Mouse (Mus musculus) neural tube, embryonic 10.5 days (tissue): Measurements from ENCODE around the gene Rad51b.
A peak's percentile ranks its signal among the peaks of the same experiment; 100 is the strongest.

Experiments used
- DNase-seq: peaks from one replicate; pipeline ENCODE4 v3.0.0-alpha.2; 2017; ENCODE audit warnings: low spot score; ENCODE audit errors: extremely low spot score

Gene Rad51b

DNA sequence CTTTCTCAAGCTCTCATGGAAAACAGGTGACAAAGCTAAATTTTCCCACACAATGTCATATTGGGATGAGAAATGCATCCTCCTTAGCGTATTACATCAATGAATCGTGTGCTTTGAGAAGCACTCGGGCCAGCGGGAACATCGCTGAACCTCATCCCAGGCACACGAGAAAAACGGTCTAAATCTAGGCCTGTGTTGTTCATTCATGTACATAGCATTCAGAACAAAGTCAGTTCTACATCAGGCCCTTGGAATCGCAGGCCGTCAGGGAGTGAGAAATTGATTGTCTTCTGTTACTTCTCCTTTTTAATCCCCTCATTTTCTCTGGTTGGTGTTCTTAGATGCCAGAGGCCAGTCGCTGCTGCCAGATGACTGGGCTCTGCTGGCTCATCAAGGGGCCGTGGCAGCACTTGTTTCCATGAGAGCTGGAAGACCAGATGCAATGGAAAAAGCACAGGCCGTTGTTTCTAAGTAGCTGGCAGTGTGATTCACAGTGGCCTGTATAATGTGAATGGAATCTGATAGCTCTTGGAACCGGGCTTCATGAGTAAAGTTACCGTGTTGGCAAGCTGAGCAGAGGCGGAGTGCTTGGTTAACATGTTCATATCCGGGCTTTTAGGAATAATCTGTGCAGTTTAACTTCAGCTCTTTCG is 191.6 kb downstream of the Rad51b start:
- no peak for DNase-seq

DNA sequence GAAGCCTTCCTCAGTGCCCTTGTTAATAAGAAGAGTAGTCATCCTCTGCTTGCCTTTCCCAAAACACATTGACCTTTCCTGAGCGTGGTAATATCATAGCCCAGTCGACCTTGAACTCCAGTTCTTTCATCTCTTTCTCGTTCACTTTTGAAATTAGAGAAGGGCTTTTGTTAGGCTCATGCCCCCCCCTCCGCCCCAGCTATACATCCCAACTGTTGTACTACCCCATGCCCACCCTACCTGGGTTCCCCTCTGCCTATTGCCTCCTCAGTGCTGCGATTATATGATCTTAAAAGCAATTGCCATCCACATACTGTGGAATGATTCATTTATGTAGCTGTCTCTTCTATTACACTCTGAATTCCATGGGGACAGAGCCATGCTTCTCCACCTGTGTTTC is 193.5 kb downstream of the Rad51b start:
- no peak for DNase-seq

GRCm38 (mm10) chr12:79492175-79492574 is 195.1 kb downstream of the Rad51b start:
- DNase-seq: no peak

GRCm38 (mm10) chr12:79492613-79493012 is 195.5 kb downstream of the Rad51b start:
- DNase-seq: no peak

DNA sequence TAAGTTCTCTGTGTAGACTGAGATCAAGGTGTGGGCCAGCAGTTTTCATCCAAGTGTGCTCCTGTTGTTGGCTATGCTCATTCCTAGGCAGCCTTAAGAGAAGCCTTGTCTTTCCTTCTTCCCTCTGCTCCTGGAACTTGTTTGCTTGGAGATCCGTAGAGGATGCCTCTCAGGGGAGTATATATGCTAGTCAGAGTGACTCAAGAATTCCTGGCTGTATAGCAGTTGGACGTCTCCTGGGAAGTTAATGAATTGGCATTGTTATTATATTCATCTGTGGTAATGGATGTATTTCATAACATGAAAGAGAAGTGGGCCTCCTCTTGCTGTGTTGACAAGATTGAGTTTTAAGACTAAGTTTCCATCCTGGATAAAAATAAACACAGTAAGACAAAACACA is 196.4 kb downstream of the Rad51b start:
- DNase-seq: no peak

DNA sequence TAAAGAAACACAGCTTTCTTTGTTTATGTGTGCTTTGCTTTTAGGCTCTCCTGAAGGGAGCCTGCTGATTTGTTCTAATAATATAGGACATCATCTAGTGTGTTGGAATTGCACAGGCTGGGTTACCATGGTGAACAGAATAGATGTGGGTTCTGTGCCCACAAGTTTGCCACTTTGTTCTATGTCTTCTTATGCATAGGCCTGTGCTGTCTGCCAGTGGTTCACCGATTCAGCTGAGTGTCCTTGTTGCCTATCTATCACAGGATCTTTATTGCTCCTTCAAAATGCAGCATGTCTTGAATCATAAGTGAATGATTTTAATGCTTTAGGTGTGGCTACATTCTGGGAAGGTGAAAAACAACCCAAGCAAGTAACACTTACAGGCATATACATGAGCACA is 201.2 kb downstream of the Rad51b start:
- DNase-seq: no peak

DNA sequence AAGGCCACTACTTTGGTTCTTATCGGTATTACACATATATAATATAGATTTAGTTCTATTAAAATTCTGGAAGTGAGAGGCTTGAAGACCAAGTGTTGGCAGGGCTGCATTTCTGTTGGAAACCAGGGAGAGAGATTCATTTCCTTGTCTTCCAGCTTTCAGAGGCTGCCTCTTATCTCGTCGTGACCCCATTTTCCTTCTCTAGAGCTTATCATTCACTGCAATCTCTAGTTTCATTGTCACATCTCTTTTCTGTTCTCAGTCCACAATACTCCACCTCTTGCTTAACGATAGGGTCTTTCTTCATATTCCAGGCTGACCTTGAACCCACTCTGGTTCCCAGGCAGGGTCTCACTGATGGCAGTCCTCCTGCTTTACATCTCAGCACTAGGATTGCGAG is 202.7 kb downstream of the Rad51b start:
- no peak for DNase-seq

DNA sequence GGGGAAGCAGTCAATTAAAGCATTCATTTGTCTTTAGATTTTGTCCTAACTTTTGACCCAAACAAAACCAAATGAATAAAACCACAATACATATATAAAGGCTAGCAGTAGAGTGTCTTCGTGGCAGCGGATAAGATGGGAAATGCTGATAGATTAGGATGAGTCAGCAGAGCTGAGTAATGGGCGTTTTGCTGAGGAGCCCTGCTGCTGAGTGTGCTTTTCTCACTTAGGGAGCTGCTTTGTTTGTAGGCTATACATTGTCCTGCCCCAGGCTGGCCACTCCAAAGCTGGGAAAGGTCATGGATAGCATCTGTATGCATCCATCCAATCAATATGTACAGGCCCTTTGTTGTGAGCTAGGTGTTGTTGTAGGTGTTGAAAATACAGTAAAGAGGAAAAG is 204.8 kb downstream of the Rad51b start:
- no peak for DNase-seq

DNA sequence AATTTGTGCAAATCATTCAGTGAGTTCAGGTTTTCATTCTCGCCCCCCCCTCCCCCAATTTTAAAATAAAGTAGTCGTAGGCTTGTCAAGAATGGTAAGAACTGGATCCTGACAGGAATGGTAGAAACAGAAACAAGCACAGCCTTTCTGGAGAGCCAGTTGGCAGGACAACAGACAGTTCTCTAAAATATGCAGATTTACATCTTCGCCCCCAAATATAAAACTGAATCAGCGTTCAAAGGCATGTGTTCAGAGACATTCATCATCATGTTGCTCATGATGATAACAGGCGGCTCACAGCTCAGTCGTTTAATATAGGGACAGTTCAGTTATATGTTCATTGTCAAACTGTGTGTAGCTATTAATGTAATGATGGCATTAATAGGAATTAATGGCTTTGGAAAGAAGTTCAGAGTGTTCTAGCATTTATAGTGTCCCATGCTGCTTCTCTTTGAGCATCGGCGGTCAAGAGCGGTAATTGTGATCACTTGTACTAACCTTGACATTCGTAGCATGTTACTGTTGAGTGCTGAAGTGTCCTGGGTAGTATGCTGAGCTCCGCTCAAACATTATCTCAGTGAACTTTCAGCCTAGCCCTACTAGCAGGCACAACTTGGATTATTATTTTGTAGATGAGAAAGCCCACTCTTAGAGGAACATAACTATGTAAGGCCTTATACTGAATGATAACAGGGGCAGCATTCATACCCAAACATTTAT is 205.9 kb downstream of the Rad51b start:
- DNase-seq: no peak

DNA sequence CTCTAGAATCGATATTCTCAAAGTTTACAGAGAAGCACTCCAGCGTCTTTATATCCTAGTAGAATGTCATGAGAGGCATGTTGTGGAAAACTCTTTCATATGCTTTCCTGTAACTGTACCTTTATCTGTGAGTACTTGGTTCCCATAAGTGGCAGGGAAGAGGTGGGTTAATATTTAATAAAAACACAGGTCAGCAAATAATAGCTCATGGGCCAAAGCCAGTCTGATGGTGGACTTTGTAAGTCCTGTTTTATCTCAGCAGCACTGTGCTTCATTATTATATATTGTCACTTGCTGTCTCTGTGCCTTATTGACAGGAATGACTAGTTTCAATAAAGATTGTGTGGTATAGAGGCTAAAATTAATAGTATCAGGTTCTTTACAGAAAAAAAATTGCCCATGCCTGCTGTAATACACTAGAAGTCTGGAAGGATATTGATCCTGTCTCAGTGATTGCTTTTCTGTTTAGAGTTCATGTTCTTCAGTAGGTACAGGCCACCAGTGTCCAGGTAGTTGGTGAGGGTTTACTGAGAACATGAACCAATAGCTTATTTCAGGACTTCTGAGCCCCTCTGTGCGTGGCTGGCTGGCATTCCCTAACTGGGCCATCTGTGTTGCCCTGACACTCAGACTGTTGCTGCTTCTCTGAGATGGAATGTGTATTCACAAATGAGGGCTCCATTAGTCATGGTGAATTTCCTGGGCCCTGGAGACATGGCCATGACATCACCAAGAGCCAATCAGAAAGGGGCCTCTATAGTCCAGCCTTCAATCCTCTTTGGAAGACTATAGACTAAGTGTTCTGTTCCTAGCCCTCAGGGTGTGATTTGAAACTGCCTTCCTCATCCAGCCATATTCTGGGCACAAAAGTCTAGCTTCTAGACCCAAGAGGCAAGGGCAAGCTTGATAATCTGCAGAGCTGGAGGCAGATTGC is 206.8 kb downstream of the Rad51b start:
- peak; percentile 55 for DNase-seq

- no peak for DNase-seq
Measured at GRCm38 (mm10) chr12:79504641-79505040, 207.6 kb downstream of the Rad51b start.

DNA sequence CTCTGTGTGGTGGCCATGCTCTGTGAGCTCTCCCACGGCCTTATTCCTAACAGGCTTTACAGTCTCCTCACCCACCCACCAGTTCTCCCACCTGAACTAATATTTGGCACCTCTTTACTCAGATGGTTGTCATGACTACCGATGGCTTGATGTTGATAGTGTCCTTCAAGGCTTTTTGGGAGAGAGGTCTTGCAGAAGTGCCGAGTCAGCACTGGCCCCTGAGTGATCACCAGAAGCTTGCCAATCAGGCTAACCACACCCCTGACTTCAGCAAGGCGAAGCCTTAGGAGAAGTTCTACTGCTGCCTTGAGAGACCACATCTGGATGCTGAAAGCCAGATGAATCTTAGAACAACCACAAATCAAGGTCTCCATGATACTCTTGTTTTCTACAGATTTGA is 209.3 kb downstream of the Rad51b start:
- DNase-seq: no peak

GRCm38 (mm10) chr12:79507141-79507681 is 210.1 kb downstream of the Rad51b start:
- DNase-seq: peak; percentile 30

- DNase-seq: no peak
Measured at GRCm38 (mm10) chr12:79511454-79512204, 214.5 kb downstream of the Rad51b start.

GRCm38 (mm10) chr12:79512205-79512886 is 215.3 kb downstream of the Rad51b start:
- no peak for DNase-seq

- no peak for DNase-seq
Measured at GRCm38 (mm10) chr12:79512982-79513681, 216.1 kb downstream of the Rad51b start.

- no peak for DNase-seq
Measured at GRCm38 (mm10) chr12:79514680-79515079, 217.6 kb downstream of the Rad51b start.

GRCm38 (mm10) chr12:79522374-79522773 is 225.3 kb downstream of the Rad51b start:
- DNase-seq: no peak

GRCm38 (mm10) chr12:79524941-79525871 is 228.1 kb downstream of the Rad51b start:
- no peak for DNase-seq
